Mouse (Mus musculus) cerebellum, postnatal 14 days (tissue): ENCODE results near the gene Pde11a.

Experiments used
- DNase-seq, 2 experiments: peaks; one replicate each; pipeline ENCODE4 v3.0.0; 2021; ENCODE audit warnings: mixed read lengths in 2 of 2

The Pde11a gene

GRCm38 (mm10) chr2:76158973-76159372 lies 179.6 kb downstream of the Pde11a start:
- DNase-seq = no peak

- peak; percentile 9 to 10 for DNase-seq
These were observed 197.4 kb downstream of the Pde11a start for GRCm38 (mm10) chr2:76141136-76141535.

- DNase-seq = no peak
These were observed 205.6 kb downstream of the Pde11a start for GRCm38 (mm10) chr2:76132983-76133382.

GRCm38 (mm10) chr2:76129933-76130627 lies 208.5 kb downstream of the Pde11a start:
- no peak for DNase-seq

- no peak for DNase-seq
These were observed 209.5 kb downstream of the Pde11a start for GRCm38 (mm10) chr2:76129058-76129437.

- DNase-seq = peak; percentile 16 to 53
These were observed 210.2 kb downstream of the Pde11a start for GRCm38 (mm10) chr2:76128105-76129057.

- DNase-seq = no peak
These were observed 211.9 kb downstream of the Pde11a start for GRCm38 (mm10) chr2:76126651-76127050.

GRCm38 (mm10) chr2:76124821-76125220 lies 213.8 kb downstream of the Pde11a start:
- no peak for DNase-seq

GRCm38 (mm10) chr2:76122167-76122566 lies 216.4 kb downstream of the Pde11a start:
- DNase-seq = no peak

- DNase-seq = no peak
These were observed 218.7 kb downstream of the Pde11a start for GRCm38 (mm10) chr2:76119848-76120247.

GRCm38 (mm10) chr2:76118491-76118890 lies 220.1 kb downstream of the Pde11a start:
- DNase-seq = no peak

GRCm38 (mm10) chr2:76117219-76117618 lies 221.4 kb downstream of the Pde11a start:
- DNase-seq = no peak

- DNase-seq = peak; percentile 72 to 78
These were observed 222.9 kb downstream of the Pde11a start for GRCm38 (mm10) chr2:76115696-76116095.

- peak; percentile 32 to 58 for DNase-seq
These were observed 223.8 kb downstream of the Pde11a start for GRCm38 (mm10) chr2:76114734-76115133.

GRCm38 (mm10) chr2:76109653-76110052 lies 228.9 kb downstream of the Pde11a start:
- DNase-seq = no peak

- DNase-seq = peak; percentile 34 to 45
These were observed 236.5 kb downstream of the Pde11a start for GRCm38 (mm10) chr2:76101889-76102602.

- no peak for DNase-seq
These were observed 238.0 kb downstream of the Pde11a start for GRCm38 (mm10) chr2:76100597-76100996.

- no peak for DNase-seq
These were observed 238.7 kb downstream of the Pde11a start for GRCm38 (mm10) chr2:76099726-76100347.

- DNase-seq = no peak
These were observed 240.2 kb downstream of the Pde11a start for GRCm38 (mm10) chr2:76098381-76098780.

- no peak for DNase-seq
These were observed 240.7 kb downstream of the Pde11a start for GRCm38 (mm10) chr2:76097847-76098246.

GRCm38 (mm10) chr2:76097284-76097683 lies 241.3 kb downstream of the Pde11a start:
- DNase-seq = no peak

- DNase-seq = no peak
These were observed 242.7 kb downstream of the Pde11a start for GRCm38 (mm10) chr2:76095861-76096260.

GRCm38 (mm10) chr2:76090506-76090905 lies 248.1 kb downstream of the Pde11a start:
- DNase-seq = no peak
